Mouse (Mus musculus): Measurements from ENCODE around the gene Grtp1.

The Grtp1 gene

DNA sequence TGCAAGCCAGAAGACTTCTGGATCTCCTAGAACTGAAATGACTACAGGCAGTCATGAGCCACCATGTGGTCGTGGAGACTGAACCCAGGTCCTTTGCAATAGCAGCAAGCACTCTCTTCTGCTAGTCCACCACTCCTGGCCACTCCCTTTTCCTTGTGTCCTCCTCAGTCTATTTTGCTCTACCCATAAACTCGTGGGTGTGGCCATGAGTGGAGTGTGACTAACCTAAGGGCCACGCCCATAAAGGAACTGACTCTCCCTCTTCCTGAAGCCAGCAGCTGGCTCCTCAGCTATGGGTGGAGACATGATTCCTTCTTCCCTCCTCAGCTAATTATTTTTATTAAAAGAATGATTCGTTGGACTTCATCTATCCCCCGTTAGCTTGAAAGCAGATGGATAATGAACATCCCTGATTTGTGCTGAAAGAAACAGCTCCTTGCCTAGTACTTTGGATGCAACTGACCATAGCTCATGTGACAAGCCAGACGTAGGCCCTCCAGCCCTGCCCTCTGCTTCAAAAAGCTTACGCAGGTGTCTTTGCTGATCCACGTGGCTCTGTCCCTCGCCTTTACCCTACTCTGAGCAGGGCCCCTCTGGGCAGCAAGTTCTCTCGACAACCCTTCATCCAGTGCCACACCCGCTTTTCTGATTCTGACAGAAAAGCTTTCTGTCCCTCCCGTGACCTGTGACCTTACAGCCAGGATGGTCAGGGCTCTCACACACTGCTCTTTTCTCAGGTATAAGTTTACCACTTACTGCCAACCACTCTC is 4.1 kb upstream of the Grtp1 start:
- DNase-seq (ENCODE audit: low read depth) = no peak

- DNase-seq (ENCODE audit: low read depth) = no peak
Observed at GRCm38 (mm10) chr8:13203472-13203871, 3.1 kb upstream of the Grtp1 start.

DNA sequence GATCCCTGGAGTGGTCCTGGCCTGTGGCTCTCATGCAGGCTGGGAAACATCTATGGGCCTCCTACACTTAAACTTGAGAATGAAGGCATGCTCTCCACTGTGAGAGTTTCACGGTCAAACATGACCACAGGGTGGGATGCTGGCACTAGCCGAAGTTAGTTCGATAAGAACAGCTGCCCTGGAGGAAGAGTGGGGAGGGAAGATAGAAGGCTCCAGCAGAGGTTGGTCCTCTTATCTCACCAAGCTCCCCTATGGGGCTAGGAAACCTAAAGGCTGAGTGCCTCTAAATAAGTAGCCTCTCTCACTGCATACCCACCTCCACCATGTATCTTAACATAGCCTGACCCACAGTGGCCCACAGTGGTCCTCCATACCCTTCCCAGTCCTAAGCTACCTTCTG is 2.4 kb upstream of the Grtp1 start:
- no peak for DNase-seq (ENCODE audit: low read depth)

- no peak for DNase-seq (ENCODE audit: low read depth)
Observed at GRCm38 (mm10) chr8:13202041-13202440, 1.6 kb upstream of the Grtp1 start.

DNA sequence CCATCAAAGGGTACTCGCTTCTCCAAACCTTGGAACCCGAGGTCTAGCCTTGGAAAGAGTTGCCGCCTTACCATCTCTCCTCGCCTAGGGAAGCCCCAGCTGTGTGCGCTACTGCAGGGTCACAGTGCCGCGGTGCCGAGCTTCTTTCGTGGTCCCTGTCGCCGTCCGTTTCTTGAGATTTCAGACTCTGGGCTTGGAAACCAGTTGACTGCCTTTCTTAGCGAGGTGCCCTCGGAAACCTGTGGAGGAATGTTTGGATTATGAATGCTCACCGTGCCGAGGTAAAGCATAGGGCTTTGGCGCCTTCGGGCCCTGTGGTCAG is 554 bp upstream of the Grtp1 start:
- DNase-seq (ENCODE audit: low read depth) = no peak

DNA sequence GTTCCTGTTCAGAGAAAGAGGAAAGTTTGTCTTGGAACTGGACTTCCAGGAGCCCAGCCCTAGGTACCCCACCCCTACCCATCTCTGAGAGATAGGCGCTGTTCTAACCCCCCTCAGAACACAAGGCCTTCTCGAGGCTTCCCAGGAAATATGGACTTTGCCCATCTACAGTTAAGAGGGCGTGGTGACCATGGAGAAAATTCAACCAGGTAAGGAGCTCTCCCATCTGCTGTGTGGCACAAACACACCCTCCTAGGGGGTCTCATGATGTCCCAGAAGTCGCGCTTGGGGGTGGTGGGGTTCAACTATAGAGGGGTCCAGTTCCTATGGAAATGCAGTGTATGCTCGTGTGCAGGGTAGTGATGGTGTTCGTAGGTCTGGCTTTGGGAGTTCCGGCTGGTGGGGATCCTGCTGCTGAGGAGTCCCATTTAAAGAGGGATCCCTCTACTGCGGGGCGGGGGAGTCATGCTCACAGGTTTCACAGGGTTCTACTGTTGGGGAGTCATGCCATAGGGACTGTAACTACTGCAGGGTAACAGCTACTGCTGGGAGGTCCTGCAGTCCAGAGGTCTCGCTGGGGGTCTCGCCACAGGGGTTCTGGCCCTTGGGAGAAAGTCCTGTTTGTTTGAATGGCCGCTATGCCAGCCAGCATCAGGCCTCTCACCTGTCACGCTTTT is 897 bp downstream of the Grtp1 start:
- no peak for DNase-seq (ENCODE audit: low read depth)

DNA sequence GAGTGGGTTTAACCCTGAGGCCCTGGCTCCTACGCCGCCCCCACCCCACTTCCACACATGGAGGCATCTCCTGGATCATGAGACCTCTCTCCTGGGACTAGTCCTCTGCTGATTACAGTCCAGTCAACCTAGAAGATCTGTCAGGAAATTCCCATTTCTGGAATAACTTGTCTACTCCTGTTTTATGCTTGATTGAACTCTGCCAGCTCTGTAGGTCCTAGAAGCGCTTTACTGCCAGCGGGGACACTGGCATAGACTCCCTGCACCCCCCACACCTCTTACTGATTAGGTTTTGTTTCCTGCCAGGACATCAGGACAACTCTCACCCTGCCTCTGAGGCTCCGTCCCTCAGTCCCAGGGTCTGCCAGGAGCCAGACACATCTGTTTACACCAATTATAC is 2.9 kb downstream of the Grtp1 start:
- DNase-seq (ENCODE audit: low read depth) = no peak

- no peak for DNase-seq (ENCODE audit: low read depth)
Observed at GRCm38 (mm10) chr8:13194818-13195217, 5.6 kb downstream of the Grtp1 start.

DNA sequence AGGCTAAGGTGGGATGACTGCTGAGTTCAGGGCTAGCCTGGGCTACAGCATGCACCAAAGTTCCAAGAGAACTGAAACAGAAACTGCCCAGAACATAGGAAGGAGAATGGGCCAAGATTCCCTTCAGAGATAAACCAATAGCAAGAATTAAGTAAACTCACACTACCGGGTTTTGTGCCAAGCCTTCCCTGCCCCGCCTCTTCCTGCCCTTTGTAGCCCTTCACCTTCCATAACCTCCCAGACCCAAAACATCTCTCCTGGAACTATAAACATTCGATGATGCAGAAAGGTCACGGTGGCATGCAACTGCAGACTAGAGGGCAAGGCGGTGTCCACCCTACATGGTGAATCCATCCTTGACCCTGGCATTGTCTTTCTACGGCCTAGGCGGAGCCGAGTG is 10.2 kb downstream of the Grtp1 start:
- DNase-seq (ENCODE audit: low read depth) = no peak

DNA sequence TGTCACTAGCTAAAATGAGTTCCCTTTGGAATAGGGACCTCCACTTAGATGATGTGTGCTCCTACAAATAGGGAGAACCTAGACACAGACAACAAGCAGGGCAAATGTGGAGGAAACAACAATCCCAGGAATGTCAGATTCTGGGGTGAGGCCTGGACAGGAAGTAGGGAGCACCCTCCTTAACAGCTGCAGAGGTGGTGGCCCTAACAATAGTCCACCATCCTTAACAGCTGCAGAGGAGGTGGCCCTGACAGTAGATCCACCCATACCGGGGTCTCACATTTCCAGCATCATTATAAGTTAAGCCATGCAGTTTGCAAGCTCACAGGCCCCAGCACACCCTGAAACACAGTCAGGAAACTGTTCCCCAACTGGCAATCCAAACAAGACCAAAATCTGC is 11.6 kb downstream of the Grtp1 start:
- DNase-seq (ENCODE audit: low read depth) = no peak

DNA sequence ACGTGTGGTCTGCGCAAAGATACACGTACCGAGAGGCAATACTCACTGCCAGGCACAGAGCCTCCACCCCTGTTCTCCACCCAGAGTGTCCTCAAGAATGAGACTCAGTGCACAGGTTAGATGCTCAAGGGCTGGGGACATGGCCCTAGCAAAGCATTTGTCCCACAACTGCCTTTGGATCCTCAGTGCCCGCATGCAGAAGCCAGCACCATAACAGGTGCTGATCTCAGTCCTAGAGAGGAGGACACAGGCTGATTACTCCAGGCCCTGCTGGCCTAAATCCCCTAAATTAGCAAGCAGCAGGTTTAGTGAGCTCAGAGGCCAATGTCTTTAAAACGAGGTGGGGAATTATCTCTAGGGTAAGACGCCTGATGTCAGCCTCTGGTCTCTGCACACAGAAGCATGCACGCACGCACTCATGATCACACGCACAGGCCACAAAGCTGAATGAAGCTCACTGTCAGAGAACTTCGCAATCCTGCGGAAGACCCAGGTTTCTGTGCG is 12.3 kb downstream of the Grtp1 start:
- DNase-seq (ENCODE audit: low read depth) = no peak

- DNase-seq (ENCODE audit: low read depth) = no peak
Observed at GRCm38 (mm10) chr8:13187638-13188037, 12.8 kb downstream of the Grtp1 start.

DNA sequence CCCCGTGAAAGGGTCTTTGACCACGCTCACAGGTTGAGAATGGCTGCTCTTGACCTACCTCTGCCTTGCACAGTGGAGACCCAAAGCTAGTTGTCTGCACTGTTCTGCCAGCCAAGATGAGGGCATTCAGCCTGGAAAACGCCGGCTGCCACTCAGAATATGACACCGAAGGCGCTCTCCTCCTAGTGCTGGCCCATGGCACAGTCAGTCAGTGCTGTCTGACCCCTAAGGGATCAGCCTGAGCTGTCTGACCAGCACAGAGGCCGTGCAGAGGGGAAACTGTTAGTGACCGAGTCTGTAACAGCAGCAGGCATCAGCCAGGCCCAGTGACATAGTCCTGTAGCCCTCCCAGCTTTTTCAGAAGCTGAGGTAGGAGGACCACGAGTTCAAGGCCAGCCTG is 13.2 kb downstream of the Grtp1 start:
- DNase-seq (ENCODE audit: low read depth) = no peak

DNA sequence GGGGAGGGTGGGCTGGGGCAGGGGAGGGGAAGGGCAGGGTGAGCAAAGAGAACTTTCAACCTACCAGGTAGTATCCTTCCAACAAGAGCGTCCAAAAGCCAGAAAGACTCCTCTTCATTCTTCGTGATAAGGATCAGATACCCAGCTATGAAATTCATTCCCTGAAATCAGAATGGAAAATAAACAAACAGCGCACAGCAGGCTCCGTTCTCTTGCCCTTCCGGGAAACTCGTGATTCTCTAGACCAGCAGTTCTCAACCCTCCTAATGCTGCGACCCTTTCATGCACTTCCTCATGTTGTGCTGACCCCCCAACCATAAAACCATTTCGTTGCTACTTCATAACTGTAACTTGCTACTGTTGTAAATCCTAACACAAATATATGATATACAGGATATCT is 13.6 kb downstream of the Grtp1 start:
- DNase-seq (ENCODE audit: low read depth) = no peak

DNA sequence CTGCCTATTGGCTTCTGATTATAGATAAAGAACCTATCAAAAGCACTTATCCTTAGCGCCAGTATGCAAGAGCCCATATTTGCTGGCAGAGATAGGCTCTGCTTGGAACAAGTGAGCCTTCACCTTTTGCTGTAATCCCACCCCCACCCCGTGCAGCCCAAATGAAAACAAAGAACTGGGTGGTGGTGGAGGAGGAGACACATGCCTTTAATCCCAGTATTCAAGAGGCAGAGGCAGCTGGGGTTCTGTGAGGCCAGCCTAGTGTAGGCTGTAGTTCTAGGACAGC is 18.8 kb downstream of the Grtp1 start:
- no peak for DNase-seq (ENCODE audit: low read depth)

- DNase-seq (ENCODE audit: low read depth) = no peak
Observed at GRCm38 (mm10) chr8:13180911-13181690, 19.3 kb downstream of the Grtp1 start.

DNA sequence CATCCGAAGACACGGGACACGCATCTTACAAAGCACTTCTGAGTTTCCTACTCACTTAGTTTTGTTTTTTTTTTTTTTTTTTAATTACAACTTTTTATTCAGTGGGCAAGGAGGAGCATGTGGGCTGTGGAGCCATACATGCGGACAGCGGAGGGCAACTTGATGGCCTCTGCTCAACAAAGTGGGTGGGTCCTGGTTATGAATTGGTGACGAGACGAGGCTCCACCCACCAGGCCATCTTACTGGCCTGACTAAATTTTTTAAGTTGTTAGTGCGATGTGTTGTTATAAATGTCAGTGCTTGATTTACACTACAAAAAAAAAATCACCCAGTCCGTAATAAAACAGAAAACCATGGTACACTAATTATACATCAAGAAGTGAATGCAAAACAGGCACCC is 20.0 kb downstream of the Grtp1 start:
- no peak for DNase-seq (ENCODE audit: low read depth)

- no peak for DNase-seq (ENCODE audit: low read depth)
Observed at GRCm38 (mm10) chr8:13179948-13180347, 20.5 kb downstream of the Grtp1 start.

DNA sequence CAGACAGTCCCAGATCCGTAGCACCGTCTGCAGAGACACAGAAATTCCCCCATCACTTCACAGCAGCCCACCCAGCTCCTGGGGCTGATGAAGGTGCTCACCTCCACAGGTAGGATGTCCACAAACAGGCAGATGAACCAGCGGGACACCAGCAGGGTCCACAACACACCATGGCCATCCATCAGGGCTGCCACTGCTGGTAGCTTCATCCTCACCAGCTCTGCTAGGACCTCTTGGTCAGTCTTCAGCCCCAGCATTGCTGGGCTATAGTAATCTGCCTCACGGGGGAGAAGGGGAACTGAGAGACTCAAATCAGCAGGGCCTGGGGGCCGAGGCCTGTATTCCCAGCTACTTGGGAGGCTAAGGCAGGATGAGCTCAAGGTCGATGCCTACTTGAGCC is 20.9 kb downstream of the Grtp1 start:
- DNase-seq (ENCODE audit: low read depth) = no peak

DNA sequence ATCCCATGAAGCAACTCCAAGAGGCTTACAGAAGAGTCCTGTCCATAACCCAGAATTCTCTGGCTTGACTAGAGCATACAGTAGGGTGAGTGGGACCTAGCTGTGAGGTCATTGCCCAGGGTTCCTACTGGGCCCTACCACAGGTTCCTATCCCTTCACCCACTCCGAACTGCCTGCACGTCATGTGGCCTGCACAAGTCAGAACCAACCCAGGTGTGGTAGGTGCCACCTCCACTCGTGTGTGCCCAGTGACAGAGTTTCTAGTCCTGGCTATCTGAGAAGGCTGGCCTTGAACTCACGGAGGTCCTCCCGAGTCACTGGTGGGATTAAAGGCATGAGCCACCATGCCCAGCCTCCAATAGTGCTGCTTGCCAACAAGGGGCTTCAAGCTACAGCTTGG is 22.3 kb downstream of the Grtp1 start:
- DNase-seq (ENCODE audit: low read depth) = no peak

DNA sequence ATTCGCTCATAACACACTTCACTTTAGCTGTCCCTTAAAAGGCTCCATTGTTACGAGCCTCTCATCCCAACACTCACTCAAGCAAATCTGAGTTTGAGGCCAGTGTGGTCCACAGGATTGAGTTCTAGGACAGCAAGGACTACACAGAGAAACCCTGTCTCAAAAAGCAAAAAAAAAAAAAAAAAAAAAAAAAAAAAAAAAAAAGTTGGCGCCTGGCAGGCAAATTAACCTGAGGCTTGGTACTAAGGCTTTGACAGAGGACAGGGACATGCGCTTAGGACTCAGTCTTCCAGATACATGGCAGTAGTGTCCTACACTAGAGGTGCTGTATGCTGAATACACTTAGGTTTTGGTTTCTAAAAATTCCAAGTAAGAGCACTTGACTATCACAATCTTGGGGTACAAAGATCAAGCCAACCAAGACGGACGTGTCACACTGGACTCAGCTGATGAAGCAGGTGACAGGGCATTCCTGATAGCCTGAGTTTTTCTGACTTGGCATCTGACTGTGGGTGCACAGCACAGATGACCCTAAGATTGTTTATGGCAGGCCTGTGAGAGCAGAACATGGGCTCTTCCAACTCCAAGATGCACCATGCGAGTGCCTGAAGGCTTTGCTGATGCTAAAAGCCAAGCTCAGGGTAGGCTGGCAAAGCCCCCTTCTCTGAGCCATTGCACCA is 23.1 kb downstream of the Grtp1 start:
- DNase-seq (ENCODE audit: low read depth) = no peak

- DNase-seq (ENCODE audit: low read depth) = no peak
Observed at GRCm38 (mm10) chr8:13175650-13176049, 24.8 kb downstream of the Grtp1 start.

DNA sequence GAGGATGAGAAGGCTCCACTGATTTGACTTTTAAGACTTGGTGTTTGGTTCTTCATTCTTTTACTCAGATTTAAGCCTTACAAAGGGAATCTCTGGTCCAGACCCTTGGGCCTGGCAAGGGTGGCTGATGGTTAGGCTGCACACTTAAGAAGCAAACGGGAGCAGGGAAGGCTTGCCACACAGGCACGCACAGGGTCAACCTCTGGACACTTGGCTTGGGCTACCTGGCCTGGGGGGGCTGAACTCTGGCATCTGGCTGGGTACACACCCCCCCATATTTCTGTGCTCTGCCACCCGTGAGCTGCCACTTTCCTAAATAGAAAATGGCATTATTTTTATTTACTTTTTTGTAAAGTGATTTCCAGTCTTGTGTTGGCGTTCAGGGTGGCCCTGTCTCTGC is 25.6 kb downstream of the Grtp1 start:
- no peak for DNase-seq (ENCODE audit: low read depth)

Measured in c-Kit-positive CD71-negative TER-119-negative erythroid progenitor cells, embryonic 14.5 days (primary cell).